Mouse (Mus musculus) ES-E14 (cell line): ENCODE results near the gene Klhdc8a. TPM values are rescaled to one million over a fixed set of nuclear protein-coding genes. Genes with fewer than 3 reads are reported as not detected.
A peak's percentile ranks its signal among the peaks of the same experiment; 100 is the strongest.

Experiments
- DNase-seq: peaks from one replicate; pipeline ENCODE4 v3.0.0-alpha.2; 2013; ENCODE audit warnings: low read depth, low spot score
- H3K27ac ChIP-seq: 2 replicates; pipeline ENCODE4 v1.5.1; 2012; ENCODE audit warnings: low read depth, mild to moderate bottlenecking, low read length, moderate library complexity, mixed read lengths; ENCODE audit not compliant: poor library complexity, insufficient read depth, severe bottlenecking
- H3K36me3 ChIP-seq: 2 replicates; pipeline ENCODE4 v1.6.1; 2012; ENCODE audit warnings: mild to moderate bottlenecking, low read length, moderate library complexity, mixed read lengths; ENCODE audit not compliant: control insufficient read depth, poor library complexity, insufficient read depth, severe bottlenecking
- H3K4me1 ChIP-seq, 2 experiments: fragments of 150-350 bp in 1 of 2; sonication (generic) in 1 of 2; 2 replicates each; pipeline ENCODE4 v1.6.1; 2012; ENCODE audit warnings: low read length in 2 of 2, mild to moderate bottlenecking in 1 of 2, mixed read lengths in 1 of 2; ENCODE audit not compliant: control insufficient read depth in 2 of 2, insufficient read depth in 2 of 2, poor library complexity in 1 of 2
- H3K4me3 ChIP-seq, 2 experiments: fragments of 150-350 bp in 1 of 2; sonication (generic) in 1 of 2; 2 replicates each; pipeline ENCODE4 v1.5.1; 2012; ENCODE audit warnings: low read length in 2 of 2, low read depth in 1 of 2, mild to moderate bottlenecking in 1 of 2, mixed read lengths in 1 of 2; ENCODE audit not compliant: insufficient read depth in 1 of 2, poor library complexity in 1 of 2, severe bottlenecking in 1 of 2
- H3K9ac ChIP-seq: 2 replicates; pipeline ENCODE4 v1.6.1; 2012; ENCODE audit warnings: low read depth, mild to moderate bottlenecking, low read length, mixed read lengths; ENCODE audit not compliant: poor library complexity, insufficient read depth, severe bottlenecking
- H3K9me3 ChIP-seq: fragments of 150-350 bp; sonication (generic); 2 replicates; pipeline ENCODE4 v1.6.1; 2012; ENCODE audit warnings: low read depth, mild to moderate bottlenecking, low read length; ENCODE audit not compliant: control insufficient read depth, insufficient read depth
- CHD2 ChIP-seq: IDR thresholded peaks from 2 replicates; pipeline ENCODE4 v1.6.1; 2014; ENCODE audit warnings: mild to moderate bottlenecking, low read depth, low read length, inconsistent platforms
- HCFC1 ChIP-seq: IDR thresholded peaks from 2 replicates; pipeline ENCODE4 v1.6.1; 2012; ENCODE audit warnings: low read length, inconsistent platforms, borderline replicate concordance; ENCODE audit not compliant: insufficient read depth
- MAFK ChIP-seq: IDR thresholded peaks from 2 replicates; pipeline ENCODE4 v1.6.1; 2014; ENCODE audit warnings: mild to moderate bottlenecking, low read depth, low read length, inconsistent platforms; ENCODE audit not compliant: insufficient read depth
- ZC3H11A ChIP-seq: IDR thresholded peaks from 2 replicates; pipeline ENCODE4 v1.6.1; 2012; ENCODE audit warnings: low read depth, mild to moderate bottlenecking, inconsistent platforms, low read length, borderline replicate concordance
- ZNF384 ChIP-seq: IDR thresholded peaks from 2 replicates; pipeline ENCODE4 v1.6.1; 2012; ENCODE audit warnings: low read depth, low read length, inconsistent platforms
- in situ Hi-C, 2 experiments: fragments of 600-800 bp; cut with MboI; formaldehyde crosslinking; loops; one replicate each; pipeline ENCODE4 v1.15.1; 2025; ENCODE audit warnings: low sequenced_read_pairs in 2 of 2, inconsistent platforms in 1 of 2; ENCODE audit not compliant: unreplicated experiment in 2 of 2
- total RNA-seq: library from RNA; depleted of rRNA; stranded (reverse); fragments of 300-350 nt; gene quantifications from 2 replicates; pipeline ENCODE4 v1.2.3, GENCODE M21; 2012

The Klhdc8a gene
- total RNA-seq, 1 experiment = 2.8 TPM

GRCm38 (mm10) chr1:132316625-132316994 lies 18.2 kb downstream of the Klhdc8a start:
- Histone ChIP-seq H3K9me3 (no peaks in the 10 kb centered on the region), H3K9ac (peak overlapping the region; percentile 69; the same call in 1 of the 2 replicates), H3K36me3 (no peaks in the 10 kb centered on the region), H3K4me3 (peak overlapping the region; percentile 70 to 73), H3K4me1 (peaks cover 5 to 7% of the 10 kb centered on the region in 2 experiments; a peak in 3 of 4 replicates), H3K27ac (no peak overlapping the region)
- in situ Hi-C loops = no loop called here
- TF ChIP-seq ZNF384 (no peak), MAFK (no peak), CHD2 (no peak), ZC3H11A (no peak), HCFC1 (no peak)
- no peak for DNase-seq

- H3K9me3 ChIP-seq = no peaks in the 10 kb centered on the region
- in situ Hi-C loops = no loop called here
- DNase-seq = no peak
- H3K36me3 ChIP-seq = no peaks in the 10 kb centered on the region
- TF ChIP-seq CHD2 (no peak), HCFC1 (no peak), ZNF384 (no peak), ZC3H11A (no peak), MAFK (no peak)
- H3K4me3 ChIP-seq = peak overlapping the region in 1 of 2 experiments; percentile 73; a peak in 1 of 4 replicates
- no peak overlapping the region for H3K27ac ChIP-seq
- H3K4me1 ChIP-seq = peaks cover 7 to 9% of the 10 kb centered on the region in 2 experiments; a peak in 3 of 4 replicates
- no peak overlapping the region for H3K9ac ChIP-seq
Observed at GRCm38 (mm10) chr1:132317413-132317812, 19.0 kb downstream of the Klhdc8a start.

- H3K4me1 ChIP-seq = peaks cover 7 to 12% of the 10 kb centered on the region in 2 experiments; a peak in 3 of 4 replicates
- DNase-seq = no peak
- no peaks in the 10 kb centered on the region for H3K9me3 ChIP-seq
- no peak for TF ChIP-seq HCFC1
- TF ChIP-seq ZC3H11A = no peak
- H3K4me3 ChIP-seq = peak overlapping the region in 1 of 2 experiments; percentile 8; a peak in 1 of 4 replicates
- H3K36me3 ChIP-seq = no peaks in the 10 kb centered on the region
- no peak overlapping the region for H3K27ac ChIP-seq
- in situ Hi-C loops = no loop called here
- no peak overlapping the region for H3K9ac ChIP-seq
Observed at GRCm38 (mm10) chr1:132317894-132318863, 19.8 kb downstream of the Klhdc8a start.

- Histone ChIP-seq H3K9ac (no peak overlapping the region), H3K4me1 (peaks cover 12 to 14% of the 10 kb centered on the region in 2 experiments; a peak in 3 of 4 replicates), H3K36me3 (no peaks in the 10 kb centered on the region), H3K9me3 (no peaks in the 10 kb centered on the region), H3K27ac (no peak overlapping the region), H3K4me3 (no peak overlapping the region)
- no peak for DNase-seq
- in situ Hi-C loops = no loop called here
- TF ChIP-seq MAFK = no peak
Observed at GRCm38 (mm10) chr1:132319242-132319641, 20.8 kb downstream of the Klhdc8a start.
